Mouse (Mus musculus) heart, adult 9 months (tissue): ENCODE data around the gene Ankrd34a.

ENCODE experiments used
- DNase-seq, 2 experiments: peaks; one replicate each; pipeline ENCODE4 v3.0.0; 2022; ENCODE audit warnings: low spot score in 2 of 2

Ankrd34a gene

DNA sequence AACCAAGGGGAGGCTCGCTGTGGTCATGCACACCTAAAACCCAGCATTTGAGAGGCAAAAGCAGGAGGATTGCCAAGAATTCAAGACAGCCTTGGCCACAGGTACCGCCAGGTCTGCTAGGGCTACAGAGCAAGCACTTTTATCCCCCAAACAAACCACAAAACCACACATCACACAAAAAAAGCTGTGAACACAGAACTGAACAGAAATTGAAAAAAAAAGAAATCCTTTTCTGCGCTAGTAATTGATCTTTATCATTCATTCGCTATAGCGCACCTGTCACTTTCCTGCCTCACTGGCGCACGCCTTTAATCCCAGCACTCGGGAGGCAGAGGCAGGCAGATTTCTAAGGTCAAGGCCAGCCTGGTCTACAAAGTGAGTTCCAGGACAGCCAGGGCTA, 33.2 kb upstream of the Ankrd34a start:
- DNase-seq = peak in 1 of 2 experiments; percentile 22

GRCm38 (mm10) chr3:96563911-96564632, 32.4 kb upstream of the Ankrd34a start:
- peak; percentile 63 to 75 for DNase-seq

DNA sequence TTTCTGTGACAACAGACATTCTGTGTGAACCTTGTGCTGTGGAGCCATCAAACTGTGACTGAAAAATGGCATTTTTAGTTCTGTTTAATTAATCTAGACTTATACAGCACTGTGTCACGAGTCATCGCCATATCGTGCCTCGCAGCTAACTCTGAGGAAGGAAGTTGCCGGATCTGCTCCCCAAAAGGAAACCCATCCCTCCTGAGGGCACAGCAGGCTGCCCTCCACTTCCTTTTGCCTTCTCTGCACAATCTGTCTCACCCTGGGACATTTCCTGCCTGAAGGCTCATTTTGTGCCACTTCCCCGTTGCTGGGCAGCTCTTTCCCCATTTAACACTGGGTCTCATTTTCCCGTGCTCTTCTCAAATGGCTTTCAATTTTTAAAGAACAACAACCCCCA, 31.8 kb upstream of the Ankrd34a start:
- peak; percentile 72 to 86 for DNase-seq

DNA sequence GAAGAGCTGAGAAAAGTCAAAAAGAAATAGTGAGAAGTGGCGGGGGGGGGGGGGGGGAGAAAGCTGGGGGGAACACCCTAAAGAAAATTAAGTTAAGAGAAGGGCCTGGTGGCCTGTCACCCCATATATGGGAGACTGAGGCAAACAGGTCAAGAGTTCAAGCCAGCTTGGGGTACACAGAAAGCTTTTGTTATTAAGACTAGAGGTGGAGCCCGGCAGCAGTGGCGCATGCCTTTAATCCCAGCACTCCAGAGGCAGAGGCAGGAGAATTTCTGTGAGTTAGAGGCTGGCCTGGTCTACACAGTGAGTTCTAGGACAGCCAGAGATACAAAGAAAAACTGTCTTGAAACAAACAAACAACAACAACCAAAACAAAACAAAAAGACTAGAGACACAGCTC, 31.3 kb upstream of the Ankrd34a start:
- DNase-seq = no peak

DNA sequence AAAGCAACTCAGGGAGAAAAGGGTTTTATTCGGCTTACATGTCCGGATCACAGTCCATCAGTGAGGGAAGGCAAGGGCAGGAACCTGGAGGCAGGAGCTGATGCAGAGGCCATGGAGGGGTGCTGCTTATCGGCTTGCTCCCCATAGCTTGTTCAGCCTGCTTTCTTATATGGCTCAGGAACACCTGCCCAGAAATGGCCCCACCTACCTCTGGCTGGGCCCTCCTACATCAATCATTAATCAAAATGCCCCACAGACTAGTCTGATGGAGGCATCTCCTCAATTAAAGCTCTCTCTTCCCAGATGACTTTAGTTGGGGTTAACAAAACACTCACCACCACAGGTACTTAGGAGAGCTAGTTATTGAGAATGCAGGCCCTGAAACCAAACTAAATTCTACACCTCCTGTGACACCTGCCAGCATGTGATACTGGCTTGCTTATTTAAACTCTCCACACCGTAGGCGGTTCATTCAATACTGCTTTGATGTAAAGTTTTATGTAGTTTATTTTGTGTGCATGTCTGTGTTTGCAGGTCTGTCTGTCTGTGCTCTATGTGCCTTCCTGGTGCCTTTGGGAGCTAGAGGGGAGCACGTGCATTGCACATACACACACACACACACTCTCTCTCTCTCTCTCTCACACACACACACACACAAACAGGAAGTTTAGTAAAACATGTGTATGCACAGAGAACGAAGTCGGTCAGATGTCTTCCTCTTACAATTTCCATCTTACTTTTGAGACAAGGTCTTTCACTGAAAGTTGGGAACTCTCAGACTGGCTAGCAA, 29.6 kb upstream of the Ankrd34a start:
- DNase-seq = no peak

DNA sequence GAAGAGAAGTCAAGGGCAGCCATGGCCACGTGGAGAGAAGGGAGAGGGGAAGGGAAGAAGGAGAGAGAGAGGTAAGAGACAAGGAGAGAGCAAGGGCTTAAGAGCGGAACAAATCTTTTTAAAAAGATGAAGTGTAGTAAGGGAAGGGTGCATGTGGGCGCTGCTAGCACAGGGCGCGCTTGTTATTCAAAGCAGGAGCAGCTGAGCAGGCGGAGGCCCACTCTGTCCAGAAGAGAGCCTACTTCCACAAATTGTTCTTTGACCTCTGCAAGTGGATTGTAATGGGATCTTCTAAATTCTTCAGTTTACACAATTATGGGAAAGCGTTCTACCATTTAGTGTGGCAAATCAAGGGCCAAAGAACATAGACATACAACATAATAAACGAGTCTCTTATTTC, 27.8 kb upstream of the Ankrd34a start:
- DNase-seq = peak; percentile 48 to 51

DNA sequence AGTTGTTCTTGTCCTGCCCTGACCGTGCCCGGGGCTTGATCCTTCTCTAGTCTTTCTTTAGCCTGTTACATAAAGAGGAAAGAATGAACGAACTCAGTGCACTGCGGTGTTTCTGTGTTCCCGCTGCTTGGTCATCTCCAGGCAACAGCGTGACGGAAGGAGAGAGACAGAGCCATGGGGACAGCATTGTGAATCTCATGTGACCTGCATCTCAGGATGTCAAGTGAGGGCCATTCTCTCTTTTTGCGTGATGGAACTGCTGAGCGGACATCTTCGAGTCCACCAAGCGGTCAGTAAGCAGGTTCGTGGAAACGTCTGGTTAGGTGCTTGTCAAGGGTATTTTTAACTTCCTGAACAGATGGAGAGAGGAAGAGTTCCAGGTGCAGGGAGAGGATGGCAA, 26.9 kb upstream of the Ankrd34a start:
- DNase-seq = peak; percentile 62 to 69

DNA sequence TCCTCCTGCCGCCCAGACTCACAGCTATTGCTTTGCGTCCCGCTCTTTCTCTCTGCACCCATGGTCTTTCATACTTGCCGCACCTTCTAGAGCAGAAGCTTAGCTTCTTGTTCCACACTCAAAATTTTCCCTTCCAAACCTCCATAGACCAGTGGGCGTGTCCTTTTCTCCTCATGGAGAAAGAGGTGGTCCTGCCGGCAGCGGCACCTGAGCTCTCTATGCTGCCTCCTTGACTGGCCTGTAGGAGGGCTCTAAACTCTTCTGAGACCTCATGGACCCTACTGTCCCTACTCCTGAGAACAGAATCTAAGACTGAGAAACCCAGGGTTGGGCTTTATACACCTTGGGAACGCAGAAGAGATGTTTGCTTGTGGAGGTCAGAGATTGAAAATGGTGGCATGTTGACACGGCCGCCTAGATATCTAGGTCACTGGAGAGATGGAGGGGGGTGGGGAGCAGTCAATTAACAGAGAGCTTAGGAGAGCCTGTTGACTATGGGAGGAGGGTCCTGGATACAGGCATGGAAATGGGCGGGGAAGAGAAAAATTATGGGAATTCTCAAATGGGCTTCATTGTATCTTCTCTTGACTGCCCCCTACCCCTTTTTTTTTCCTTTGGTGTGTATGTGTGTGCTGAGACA, 26.4 kb upstream of the Ankrd34a start:
- DNase-seq = peak in 1 of 2 experiments; percentile 14

GRCm38 (mm10) chr3:96570643-96571042, 25.8 kb upstream of the Ankrd34a start:
- peak in 1 of 2 experiments; percentile 28 for DNase-seq

DNA sequence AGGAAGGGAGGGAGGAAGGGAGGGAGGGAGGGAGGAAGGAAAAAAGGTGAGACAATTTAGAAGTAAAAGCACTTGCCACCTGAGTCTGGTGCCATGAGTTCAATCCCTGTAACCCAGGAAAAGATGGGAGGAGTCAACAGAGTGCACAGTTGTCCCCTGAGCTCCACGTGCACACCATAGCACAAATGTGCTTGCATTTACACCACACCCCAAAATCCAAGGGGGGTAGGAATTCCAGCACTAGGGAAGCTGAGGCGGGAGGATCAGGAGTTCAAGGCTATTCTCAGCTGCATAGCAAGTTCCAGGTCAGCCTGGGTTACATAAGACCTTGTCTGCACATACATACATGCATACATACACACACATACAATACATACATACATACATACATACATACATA, 25.1 kb upstream of the Ankrd34a start:
- DNase-seq = no peak

DNA sequence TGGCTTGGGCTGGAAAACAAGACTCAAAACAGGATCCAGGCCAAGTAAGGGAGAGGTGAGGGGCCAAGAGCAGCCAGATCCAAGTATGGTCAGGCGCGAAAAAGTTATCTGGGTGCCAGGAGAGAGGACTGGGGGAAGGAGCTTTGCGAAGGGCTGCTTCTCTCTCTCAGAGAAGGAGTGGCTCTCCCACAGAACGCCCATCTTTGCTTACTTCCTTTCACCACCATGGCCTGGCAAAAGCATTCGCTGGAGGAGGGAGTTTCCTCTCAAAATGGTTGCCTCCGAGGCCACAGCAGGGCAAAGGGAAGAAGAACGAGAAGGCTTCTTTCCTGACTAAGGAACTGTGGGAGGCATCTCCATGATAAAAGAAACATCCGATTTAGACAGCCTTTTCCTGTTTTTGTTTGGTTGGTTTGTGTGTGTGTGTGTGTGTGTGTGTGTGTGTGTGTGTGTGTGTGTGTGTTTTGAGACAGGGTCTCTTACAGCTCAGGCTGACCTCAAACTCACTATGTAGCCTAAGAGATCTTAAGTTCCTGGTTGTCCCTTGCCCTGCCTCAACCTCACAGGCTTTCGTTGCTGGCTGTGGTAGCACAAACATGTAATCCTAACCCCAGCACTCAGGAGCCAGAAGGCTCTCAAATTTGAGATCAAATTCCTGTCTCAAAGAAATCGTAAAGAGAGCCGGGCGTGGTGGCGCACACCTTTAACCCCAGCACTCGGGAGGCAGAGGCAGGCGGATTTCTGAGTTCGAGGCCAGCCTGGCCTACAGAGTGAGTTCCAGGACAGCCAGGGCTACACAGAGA, 24.3 kb upstream of the Ankrd34a start:
- DNase-seq = peak; percentile 81 to 84

- DNase-seq = peak in 1 of 2 experiments; percentile 78
Observed at GRCm38 (mm10) chr3:96573611-96574511, 22.6 kb upstream of the Ankrd34a start.

GRCm38 (mm10) chr3:96575272-96575984, 21.0 kb upstream of the Ankrd34a start:
- peak; percentile 88 to 92 for DNase-seq

GRCm38 (mm10) chr3:96576005-96576658, 20.3 kb upstream of the Ankrd34a start:
- peak; percentile 93 for DNase-seq

- peak; percentile 97 to 99 for DNase-seq
Observed at GRCm38 (mm10) chr3:96576690-96577541, 19.5 kb upstream of the Ankrd34a start, which contains the start of gene Gm16253. Gm16253 (plus strand) TSS chr3:96576984.

DNA sequence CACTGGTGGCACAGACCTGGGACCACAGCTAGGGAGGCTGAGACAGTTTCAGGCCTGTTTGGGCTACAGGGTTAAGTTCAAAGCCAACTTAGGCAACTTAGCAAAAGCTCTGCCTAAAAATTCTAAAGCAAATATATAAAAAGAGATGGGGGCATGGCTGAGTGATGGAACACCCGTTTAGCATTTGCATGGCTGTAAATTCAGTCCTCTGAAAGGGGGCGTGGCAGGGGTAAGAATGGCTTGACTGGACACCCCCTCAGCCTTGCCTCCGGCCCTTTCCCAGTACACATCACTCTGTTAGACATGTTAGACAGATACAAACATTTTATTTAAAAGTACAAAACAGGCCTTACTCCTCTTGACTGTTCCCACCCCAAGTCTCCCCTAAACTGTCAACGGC, 18.9 kb upstream of the Ankrd34a start:
- no peak for DNase-seq

DNA sequence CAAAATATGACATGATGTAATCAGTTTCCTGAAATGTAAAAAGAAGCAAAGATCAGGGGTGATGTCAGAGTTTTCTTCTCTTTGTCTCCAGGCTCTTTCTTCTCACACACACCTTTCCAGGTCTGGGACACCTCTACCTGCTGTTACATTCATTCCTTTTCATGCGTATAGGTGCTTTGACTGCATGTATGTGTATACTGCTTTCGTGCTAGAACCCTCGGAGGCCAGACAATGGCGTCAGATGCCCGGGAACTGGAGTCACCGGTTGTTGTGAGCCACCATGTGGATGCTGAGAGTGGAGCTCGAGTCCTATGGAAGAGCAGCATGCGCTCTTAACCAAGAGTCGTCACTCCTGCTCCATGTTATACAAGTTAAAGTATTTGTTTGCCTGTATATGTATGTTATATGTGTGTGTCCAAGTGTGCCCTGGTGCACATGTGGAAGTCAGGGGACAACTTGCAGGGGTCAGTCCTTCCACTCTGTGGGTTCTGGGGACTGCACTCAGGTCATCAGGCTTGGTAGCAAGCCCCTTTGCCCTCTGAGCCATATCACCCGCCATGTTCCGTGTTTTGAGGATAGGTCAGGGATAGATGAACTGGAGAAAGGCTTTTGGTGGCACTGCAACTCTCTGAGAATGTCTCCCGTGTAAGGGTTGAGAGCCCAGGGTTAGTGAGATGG, 17.7 kb upstream of the Ankrd34a start:
- peak in 1 of 2 experiments; percentile 25 for DNase-seq

- DNase-seq = peak in 1 of 2 experiments; percentile 18
Observed at GRCm38 (mm10) chr3:96579239-96579750, 17.1 kb upstream of the Ankrd34a start.
